Mouse (Mus musculus) kidney, adult 2 months (tissue): Measurements from ENCODE around the gene Rad17.

ENCODE experiments used
- CTCF ChIP-seq: fragments of 200-500 bp; conservative IDR thresholded peaks from 2 replicates; pipeline ENCODE4 v1.5.1; 2011; ENCODE audit warnings: low read depth, mild to moderate bottlenecking, control low read depth, low read length, moderate library complexity, mixed read lengths; ENCODE audit not compliant: insufficient read depth, insufficient read length
- POLR2A ChIP-seq: fragments of 200-500 bp; IDR thresholded peaks from one replicate; pipeline ENCODE4 v1.6.1; 2011; ENCODE audit warnings: low read depth, low read length, control low read depth

DNA sequence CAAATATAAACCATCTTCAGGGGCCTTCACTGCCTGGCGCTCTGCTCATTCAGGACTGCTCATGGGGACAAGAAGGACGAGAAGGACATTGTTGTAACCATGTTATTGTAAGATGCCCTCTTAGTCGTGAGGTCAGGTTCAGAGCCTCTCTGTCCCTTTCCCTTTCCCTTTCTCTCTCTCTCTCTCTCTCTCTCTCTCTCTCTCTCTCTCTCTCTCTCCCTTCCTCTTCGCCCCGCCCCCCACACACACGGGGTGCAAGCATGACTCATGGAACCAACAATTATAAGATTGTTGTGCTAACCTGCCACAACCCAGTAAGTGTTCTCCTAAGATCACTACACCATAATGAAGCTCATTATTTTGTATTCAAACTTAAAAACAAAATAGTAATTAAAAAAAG, 68.7 kb downstream of the Rad17 start:
- TF ChIP-seq CTCF: no peak
- no peak for TF ChIP-seq POLR2A
